Mouse (Mus musculus): ENCODE results near the gene Plk2.
"Not testable (repeated sequence)": the region's sequence is repeated elsewhere in the genome, so short reads cannot be mapped to it uniquely, and the experiment has no call there.

Gene Plk2

DNA sequence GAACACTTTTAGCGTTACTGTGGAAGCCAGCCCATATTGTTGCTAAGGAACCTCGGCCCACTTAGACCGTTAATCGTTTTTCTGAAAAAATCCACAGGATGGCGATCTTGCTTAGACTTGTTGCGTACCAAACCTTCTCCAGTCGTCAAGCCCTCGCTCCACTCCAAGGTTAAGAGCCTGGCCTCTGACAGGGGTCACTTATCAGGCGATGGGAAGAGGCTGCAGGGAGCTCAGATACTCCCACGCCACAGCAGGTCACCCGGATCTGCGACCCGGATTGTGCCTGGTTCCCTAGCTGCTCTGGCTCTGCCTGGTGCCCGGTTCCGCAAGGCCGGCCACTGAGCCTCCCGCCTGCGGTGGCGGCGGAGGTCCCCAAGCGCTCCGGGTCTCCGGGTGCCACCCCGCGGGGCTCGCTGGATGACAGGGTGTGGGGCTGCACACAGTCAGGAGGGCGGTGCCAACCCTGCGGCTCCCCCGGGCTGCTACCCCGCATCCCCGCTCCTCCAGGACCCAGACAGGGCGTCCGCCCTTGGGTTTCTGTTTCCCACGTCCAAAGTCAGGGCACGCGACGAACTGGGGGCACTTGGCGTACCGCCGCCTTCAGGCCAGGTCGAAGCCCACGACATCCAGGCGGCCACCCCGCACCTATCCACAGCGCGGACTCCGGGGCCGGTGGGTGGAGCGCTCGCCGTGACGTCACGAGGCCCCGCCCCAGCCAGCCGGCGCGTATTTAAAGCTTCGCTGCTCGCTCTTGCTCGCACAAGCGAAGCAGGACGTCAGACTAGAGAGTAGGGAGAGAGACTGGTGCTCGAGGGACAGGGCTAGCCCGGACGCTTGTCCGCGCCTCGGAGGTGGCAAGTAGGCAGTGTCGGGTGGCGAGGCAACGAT, at the start of gene Plk2:
Gene Plk2 (plus strand): TSS at position 756 of the 888 bp plus-strand sequence.
- DNase-seq (ENCODE audit: low spot score), result peak; percentile 88

DNA sequence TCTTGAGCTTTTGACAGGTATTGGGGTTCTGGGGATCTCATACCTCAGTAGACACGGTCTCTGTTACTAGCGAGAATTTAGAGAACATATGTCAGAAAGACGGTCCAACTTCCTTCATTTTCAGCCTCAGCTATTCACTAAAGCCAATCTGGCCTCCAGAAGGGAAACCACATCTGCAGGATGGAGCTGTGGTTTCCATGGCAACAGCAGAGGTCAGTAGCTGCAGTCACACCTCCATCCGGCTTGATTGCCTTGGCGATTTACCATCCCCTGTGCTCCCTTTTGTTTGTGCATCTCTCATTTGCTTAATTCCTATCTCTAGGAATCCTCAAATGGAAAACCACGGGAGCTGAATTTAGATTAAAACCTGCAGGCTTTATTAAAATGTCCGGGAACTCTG, 48.1 kb upstream of the Plk2 start:
- no peak for DNase-seq (ENCODE audit: low spot score)

DNA sequence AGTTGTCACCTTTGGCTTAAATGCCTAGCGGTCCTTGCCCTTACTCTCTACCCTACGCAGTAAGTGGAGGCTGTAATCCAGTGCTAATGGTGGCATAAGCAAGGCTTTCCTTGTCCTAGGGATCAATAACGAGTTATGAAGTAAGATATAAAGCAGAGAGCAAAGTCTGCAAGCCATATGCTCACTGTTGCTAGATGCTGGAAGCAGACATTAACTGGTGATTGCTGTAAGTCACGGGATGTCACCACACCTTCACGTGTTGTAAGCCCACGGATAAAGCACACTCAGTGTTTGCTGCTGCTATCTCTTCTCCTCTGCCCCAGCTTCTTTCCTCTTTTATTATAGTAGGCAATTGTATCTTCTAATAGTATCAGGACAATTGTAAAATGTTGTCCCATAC, 43.8 kb upstream of the Plk2 start:
- no peak for DNase-seq (ENCODE audit: low spot score)

DNA sequence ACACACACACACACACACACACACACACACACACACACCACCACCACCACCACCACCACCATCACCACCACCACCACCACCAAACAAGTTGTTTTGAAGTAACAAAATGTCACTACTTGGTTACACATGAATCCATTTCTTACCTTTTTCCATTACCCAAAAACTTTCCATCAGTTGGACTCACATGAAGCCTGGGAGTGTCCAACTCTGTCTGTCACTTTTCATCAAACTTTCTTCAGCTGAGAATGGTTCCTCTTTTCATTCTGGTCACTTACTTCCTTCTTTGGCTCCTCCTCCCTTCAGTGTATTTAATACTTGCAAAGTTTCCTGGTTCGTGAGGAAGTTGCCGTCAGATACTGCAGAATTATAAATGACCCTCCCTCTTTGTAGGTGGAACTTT, 37.9 kb upstream of the Plk2 start, which contains the start of gene Gapt:
Gene Gapt (minus strand): TSS at position 259 of the 400 bp plus-strand sequence.
- no peak for DNase-seq (ENCODE audit: low spot score)

- DNase-seq (ENCODE audit: low spot score), result no peak
These were observed 31.1 kb upstream of the Plk2 start for GRCm38 (mm10) chr13:110363722-110364121.

- no peak for DNase-seq (ENCODE audit: low spot score)
These were observed 28.4 kb upstream of the Plk2 start for GRCm38 (mm10) chr13:110366477-110366876.

DNA sequence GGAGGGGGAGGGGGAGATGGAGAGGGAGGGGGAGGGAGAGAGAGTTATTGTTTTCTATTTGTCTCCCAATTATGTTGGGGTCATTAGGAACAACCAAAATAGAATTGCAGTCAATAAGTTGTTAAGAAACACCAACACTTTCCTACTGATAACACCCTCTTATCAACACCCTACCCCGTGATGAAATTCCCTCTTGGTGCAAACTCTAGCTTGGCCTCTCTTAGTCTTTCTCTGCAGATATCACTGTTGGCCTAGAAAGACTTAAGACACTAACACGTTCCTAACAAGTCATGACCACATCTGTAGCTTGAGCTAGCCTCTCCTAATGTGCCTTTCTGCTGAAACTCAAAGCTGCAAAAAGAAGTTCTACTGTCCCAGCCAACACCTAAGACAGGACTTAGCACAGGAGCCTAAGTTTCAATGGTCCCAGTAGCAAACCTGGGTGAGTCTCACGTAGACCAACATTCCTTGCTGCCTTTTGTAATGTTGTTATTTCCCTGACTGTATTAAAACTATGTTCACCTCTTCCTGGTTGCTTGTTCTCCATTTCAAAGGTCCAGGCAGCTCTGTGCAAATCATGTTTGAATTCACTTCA, 26.8 kb upstream of the Plk2 start:
- DNase-seq (ENCODE audit: low spot score), result no peak

GRCm38 (mm10) chr13:110368556-110369040, 26.2 kb upstream of the Plk2 start:
- DNase-seq (ENCODE audit: low spot score), result peak; percentile 32

DNA sequence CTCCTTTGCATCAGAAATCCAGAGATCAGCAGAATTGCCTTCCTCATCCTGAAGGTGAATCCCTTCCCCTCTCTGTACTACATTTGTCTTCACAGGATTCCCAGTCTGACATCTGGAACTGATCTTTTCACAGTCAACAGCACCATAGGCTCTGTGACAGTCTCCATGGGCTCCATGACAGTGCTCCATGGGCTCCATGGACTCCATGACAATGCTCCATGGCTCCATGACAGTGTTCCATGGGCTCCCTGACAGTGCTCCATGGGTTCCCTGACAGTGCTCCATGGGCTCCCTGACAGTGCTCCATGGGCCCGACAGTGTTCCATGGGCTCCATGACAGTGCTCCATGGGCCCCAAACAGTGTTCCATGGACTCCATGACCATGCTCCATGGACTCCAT, 25.2 kb upstream of the Plk2 start:
- no peak for DNase-seq (ENCODE audit: low spot score)

DNA sequence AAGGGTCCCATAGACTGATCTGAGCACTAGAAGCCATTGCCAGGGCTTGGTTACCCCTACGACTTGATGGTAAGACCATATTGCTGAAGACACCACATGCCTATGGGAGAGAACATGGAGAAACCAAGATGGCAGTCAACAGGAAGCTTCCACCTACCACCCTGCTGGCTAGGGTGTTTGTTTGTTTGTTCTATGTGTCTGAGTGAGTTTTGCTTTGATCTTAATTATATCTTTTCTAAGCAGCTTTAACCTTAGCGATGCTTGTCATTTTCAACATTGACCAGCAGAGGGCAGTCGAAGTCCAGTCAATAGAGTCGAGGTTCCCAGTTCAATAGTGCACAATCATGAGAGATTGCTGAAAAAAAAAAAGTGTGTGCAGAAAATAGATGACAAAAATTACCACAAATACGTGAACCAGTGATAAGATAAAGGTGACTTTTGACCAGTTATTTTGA, 12.4 kb upstream of the Plk2 start:
- no peak for DNase-seq (ENCODE audit: low spot score)

- DNase-seq (ENCODE audit: low spot score), result no peak
These were observed 10.3 kb upstream of the Plk2 start for GRCm38 (mm10) chr13:110384514-110384913.

DNA sequence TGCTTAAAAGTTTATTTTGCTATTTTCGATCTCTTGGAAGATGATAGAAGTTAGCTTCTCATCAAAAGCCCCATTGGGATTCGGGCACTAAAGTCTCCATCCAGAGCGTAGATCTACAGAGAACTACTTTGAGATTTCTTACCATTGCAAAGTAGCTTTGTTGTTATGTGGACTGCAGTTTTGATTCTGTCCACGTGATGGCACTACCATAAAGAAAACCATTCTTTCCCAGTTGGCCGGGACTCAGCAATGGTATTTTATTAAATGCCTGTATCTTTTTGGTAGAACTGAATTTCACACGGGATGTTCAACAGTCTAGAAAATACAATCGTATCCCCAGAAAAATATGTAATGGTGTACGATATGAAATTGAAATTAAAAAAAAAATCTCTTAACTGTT, 2.6 kb upstream of the Plk2 start:
- no peak for DNase-seq (ENCODE audit: low spot score)

DNA sequence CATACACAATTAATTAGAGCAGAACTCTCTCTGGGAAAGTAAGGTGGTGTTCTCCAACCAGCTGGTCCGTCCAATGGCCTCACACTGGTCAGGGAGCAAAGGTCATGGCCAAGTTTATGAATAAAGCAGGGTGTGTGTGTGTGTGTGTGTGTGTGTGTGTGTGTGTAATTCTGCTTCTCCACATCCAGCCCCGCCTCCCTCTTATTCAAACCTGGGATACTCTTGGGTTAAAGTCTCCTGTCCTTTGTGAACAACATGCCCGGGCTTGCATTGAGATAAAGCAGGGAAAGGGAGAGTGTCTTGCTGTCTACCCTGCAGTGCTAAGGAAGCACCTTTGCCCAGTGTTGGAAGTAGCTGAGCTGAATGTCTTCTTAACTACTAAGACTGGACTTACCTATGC, 2.2 kb upstream of the Plk2 start:
- DNase-seq (ENCODE audit: low spot score), result no peak

DNA sequence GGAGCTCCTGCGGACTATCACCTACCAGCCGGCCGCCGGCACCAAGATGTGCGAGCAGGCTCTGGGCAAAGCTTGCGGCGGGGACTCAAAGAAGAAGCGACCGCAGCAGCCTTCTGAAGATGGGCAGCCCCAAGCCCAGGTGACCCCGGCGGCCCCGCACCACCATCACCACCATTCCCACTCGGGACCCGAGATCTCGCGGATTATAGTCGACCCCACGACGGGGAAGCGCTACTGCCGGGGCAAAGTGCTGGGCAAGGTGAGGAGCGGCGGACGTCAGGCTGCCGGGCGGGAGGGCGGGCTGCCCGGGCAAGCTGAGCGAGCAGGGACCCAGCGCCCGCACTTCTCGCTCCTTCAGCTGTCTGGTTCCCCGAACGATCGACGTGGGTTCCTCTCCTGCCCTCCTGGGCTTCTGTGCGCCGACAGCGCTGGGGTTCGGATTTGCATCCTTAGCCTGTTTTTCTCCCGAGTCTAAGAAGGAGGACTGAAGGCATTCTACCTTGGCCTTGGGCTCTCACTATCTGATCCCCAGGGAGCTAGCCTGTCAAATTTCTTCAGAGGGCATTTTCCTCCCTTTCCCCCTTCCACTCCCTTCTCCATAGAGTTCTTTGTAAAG, 441 bp downstream of the Plk2 start:
- DNase-seq (ENCODE audit: low spot score), result no peak

DNA sequence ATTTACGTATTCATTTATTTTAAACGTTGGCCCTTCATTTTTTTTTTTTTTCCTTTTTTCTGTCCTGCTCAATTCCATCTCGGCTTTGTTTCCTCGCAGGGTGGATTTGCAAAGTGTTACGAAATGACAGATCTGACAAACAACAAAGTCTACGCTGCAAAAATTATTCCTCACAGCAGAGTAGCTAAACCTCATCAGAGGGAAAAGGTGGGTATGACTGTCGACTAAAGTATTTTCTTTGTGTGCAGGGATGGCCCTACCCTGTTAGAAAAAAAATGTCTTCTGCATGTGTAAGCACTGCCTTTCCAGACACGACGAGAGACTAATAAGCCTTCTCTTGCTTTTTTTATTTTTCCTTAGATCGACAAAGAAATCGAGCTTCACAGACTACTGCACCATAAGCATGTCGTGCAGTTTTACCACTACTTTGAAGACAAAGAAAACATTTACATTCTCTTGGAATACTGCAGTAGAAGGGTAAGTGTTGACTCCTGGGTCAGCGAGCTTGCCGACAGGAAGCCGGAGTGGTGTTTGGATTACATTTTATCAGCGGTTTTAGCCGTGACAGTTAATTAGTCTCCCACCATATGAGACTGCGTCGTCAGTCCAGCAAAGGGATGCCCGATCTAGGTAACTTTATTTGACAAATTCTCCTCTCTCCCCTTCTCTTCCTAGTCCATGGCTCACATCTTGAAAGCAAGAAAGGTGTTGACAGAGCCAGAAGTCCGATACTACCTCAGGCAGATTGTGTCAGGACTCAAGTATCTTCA, 1.3 kb downstream of the Plk2 start:
- no peak for DNase-seq (ENCODE audit: low spot score)

DNA sequence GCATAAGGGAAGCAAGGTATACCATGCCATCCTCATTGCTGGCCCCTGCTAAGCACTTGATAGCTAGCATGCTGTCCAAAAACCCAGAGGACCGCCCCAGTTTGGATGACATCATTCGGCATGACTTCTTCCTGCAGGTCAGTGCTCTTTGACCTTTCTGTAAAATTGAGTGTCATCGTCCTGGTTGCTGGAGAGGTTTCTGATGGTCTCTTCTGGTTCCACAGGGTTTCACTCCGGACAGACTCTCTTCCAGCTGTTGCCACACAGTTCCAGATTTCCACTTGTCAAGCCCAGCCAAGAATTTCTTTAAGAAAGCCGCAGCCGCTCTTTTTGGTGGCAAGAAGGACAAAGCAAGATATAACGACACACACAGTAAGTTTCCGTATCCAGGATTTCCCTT, 2.9 kb downstream of the Plk2 start:
- no peak for DNase-seq (ENCODE audit: low spot score)

DNA sequence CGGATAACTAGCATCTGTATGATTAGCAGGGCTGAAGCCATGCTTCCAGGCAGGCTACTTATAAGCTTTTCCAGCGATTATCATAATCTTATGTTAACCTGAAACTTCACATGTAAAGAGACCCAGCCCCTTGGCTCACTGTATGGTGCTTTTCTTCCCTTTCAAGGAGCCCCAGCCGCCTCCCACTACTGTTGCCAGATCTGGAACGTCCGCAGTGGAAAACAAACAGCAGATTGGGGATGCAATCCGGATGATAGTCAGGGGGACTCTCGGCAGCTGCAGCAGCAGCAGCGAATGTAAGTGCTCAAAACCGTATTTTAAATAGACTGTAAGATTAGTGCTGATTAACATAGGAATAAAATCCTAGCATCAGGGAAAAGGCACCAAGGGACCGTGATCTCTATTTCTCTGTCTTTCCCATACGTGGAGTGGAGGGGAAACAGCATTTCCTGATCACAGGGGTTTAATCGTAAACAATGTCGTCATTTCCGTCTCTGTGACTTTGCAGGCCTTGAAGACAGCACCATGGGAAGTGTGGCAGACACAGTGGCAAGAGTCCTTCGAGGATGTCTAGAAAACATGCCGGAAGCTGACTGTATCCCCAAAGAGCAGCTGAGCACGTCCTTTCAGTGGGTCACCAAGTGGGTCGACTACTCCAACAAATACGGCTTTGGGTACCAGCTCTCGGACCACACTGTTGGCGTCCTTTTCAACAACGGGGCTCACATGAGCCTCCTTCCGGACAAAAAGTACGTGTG, 3.8 kb downstream of the Plk2 start:
- DNase-seq (ENCODE audit: low spot score), result no peak

- DNase-seq (ENCODE audit: low spot score), result no peak
These were observed 6.6 kb downstream of the Plk2 start for GRCm38 (mm10) chr13:110401443-110401842.

DNA sequence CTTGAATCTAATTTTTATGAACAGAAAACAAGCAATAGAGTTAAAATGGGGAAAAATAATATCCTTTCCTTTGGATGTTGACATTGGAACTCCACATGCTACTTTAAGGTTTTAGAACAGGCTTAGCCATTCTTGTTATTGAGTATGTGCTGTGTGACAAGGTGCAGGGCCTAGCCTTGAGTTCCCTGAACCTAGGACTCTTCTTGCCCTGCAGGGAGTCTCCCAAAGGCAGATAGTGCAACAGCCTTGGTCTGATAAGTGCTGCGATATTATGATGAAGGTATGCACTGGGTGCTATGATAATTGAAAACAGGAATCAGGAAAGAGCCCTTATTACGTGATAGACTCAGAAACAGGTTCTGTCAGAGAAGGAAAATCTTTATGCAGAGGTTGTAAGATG, 7.0 kb downstream of the Plk2 start:
- DNase-seq (ENCODE audit: low spot score), result no peak

DNA sequence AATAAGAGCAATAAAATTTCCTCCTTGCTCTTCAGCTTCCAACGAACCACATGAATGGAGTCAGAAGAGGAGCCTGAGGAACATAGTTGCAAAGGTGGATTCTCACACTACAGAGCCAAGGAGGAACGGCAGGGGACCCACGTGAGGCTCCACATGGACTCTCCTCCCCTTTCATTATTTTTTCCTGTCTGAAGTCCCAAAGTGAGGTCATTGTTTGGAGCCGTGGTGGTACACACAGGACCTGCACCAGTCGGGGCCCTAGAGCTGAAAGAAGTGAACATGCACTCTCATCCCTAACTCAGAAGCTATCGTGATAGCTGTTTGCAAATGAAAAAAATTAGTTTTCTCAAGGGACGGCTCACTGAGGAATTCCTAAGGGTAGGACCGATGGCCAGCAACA, 9.2 kb downstream of the Plk2 start:
- no peak for DNase-seq (ENCODE audit: low spot score)

GRCm38 (mm10) chr13:110404686-110405085, 9.8 kb downstream of the Plk2 start:
- DNase-seq (ENCODE audit: low spot score), result not testable (repeated sequence)
